Mouse (Mus musculus): ENCODE data around the gene Pkm. TPM values are rescaled to one million over a fixed set of nuclear protein-coding genes. Genes with fewer than 3 reads are reported as not detected.

Pkm gene
- polyA plus RNA-seq, 2 experiments, result 108 to 131 TPM

DNA sequence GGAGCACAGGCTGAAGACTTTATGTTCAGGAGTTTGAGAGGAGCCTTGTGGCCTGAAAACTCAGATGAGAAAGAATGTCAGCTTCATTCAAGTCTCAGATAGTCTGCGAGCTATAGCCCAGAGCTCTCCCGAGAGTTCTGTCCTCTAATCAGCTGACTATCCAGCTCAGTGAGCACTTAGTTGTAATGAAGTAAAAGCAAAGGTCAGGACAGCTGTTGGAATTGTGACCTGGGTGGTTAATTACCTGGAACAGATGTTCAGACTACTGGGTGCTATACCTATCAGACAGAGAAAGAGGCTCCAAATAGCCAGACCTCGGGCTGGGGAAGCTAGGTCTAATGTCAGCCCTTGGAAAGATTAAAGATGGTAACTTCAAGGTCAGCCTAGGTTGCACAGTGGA, 7.8 kb downstream of the Pkm start:
- WGBS (ENCODE audit: insufficient replicate concordance), result 63% methylated on average over 3 of the region's 3 CpGs
- ATAC-seq (ENCODE audit: insufficient read depth) (no peak), DNase-seq (ENCODE audit: low read depth in 3 of 3, low spot score in 3 of 3) (no peak)
- peaks cover 13% of the 10 kb centered on the region for H3K27me3 ChIP-seq (ENCODE audit: control insufficient read depth, insufficient read depth, low read length)
- H3K9me3 ChIP-seq (ENCODE audit: control insufficient read depth, low read length), result no peaks in the 10 kb centered on the region
- no peak overlapping the region for H3K4me3 ChIP-seq (ENCODE audit: insufficient read depth in 1 of 2, low read depth in 2 of 2, low read length in 2 of 2)
- no peak for TF ChIP-seq CTCF (IDR thresholded peaks at IDR 0.05; ENCODE audit: low read depth)
- no peak overlapping the region for H3K27ac ChIP-seq
- H3K4me2 ChIP-seq (ENCODE audit: low read depth), result no peak overlapping the region
- H3K36me3 ChIP-seq (replicated peaks; ENCODE audit: control insufficient read depth, insufficient read depth, low read depth), result no peaks in the 10 kb centered on the region; the same call in 1 of the 2 replicates
- H3K4me1 ChIP-seq (replicated peaks; ENCODE audit: control insufficient read depth in 2 of 2, insufficient read depth in 2 of 2, low read length in 1 of 2), result peaks cover 12 to 17% of the 10 kb centered on the region in 2 experiments; a peak in 3 of 4 replicates
- H3K9ac ChIP-seq (replicated peaks), result no peak overlapping the region

DNA sequence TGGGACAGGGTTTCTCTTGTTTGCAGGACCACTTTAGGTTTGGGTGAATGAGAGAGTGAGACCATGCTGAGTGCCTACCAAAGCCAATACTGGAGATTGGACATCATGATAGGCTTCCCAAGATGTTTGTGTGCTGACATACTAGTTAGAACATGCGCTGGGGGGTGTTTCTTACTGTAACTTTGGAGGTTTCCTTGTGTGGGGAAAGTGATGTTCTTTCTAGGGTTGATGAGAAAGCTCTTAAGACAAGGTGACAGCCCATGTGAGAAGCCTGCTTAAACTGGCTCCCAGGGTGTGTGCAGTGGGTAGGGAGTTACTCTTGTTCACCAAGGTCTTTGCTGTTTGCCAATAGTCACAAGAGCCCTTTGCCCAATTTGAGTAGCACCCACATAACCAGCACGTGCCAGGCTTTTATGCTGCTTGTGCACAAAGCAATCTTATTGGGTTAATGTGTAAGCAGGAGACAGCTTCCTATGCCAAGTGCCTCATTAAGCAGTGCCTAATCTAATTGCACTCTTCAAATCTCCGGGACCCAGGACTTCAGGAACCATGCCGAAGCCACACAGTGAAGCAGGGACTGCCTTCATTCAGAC, 8.6 kb downstream of the Pkm start:
- 71% methylated on average over 4 of the region's 4 CpGs for WGBS (ENCODE audit: insufficient replicate concordance)
- peaks cover 12 to 13% of the 10 kb centered on the region in 2 experiments; a peak in 3 of 4 replicates for H3K4me1 ChIP-seq (replicated peaks; ENCODE audit: control insufficient read depth in 2 of 2, insufficient read depth in 2 of 2, low read length in 1 of 2)
- H3K4me3 ChIP-seq (ENCODE audit: insufficient read depth in 1 of 2, low read depth in 2 of 2, low read length in 2 of 2), result no peak overlapping the region
- no peak overlapping the region for H3K9ac ChIP-seq (replicated peaks)
- H3K36me3 ChIP-seq (replicated peaks; ENCODE audit: control insufficient read depth, insufficient read depth, low read depth), result no peaks in the 10 kb centered on the region; the same call in 1 of the 2 replicates
- H3K4me2 ChIP-seq (ENCODE audit: low read depth), result no peak overlapping the region
- H3K9me3 ChIP-seq (ENCODE audit: control insufficient read depth, low read length), result no peaks in the 10 kb centered on the region
- ATAC-seq (ENCODE audit: insufficient read depth) (no peak), DNase-seq (ENCODE audit: low read depth in 3 of 3, low spot score in 3 of 3) (no peak)
- TF ChIP-seq CTCF (IDR thresholded peaks at IDR 0.05; ENCODE audit: low read depth) (no peak), EP300 (IDR thresholded peaks at IDR 0.05; ENCODE audit: low read depth) (no peak)
- H3K27me3 ChIP-seq (ENCODE audit: control insufficient read depth, insufficient read depth, low read length), result peaks cover 9% of the 10 kb centered on the region
- no peak overlapping the region for H3K27ac ChIP-seq

DNA sequence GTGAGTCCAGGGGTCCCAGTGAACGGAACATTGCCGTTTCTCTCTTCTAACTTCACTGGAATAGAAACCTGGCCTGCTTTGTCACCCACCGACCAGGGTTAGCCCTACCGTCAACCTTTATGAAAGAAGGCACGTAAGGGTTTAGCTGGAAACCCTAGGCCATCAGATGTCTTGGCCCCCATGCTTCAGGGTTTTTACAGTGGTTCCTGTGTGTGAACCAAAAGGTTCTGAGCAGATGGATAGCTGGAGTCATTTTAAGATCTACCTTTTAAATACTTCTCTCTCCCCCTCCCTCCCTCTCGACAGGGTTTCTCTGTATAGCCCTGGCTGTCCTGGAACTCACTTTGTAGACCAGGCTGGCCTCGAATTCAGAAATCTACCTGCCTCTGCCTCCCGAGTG, 9.8 kb downstream of the Pkm start:
- ATAC-seq (ENCODE audit: insufficient read depth) (no peak), DNase-seq (ENCODE audit: low read depth in 3 of 3, low spot score in 3 of 3) (no peak)
- TF ChIP-seq EP300 (IDR thresholded peaks at IDR 0.05; ENCODE audit: low read depth) (no peak), CTCF (IDR thresholded peaks at IDR 0.05; ENCODE audit: low read depth) (no peak)
- H3K27me3 ChIP-seq (ENCODE audit: control insufficient read depth, insufficient read depth, low read length), result peaks cover 12% of the 10 kb centered on the region
- 73% methylated on average over 8 of the region's 8 CpGs for WGBS (ENCODE audit: insufficient replicate concordance)
- no peak overlapping the region for H3K27ac ChIP-seq
- peaks cover 10 to 12% of the 10 kb centered on the region in 2 experiments; a peak in 3 of 4 replicates for H3K4me1 ChIP-seq (replicated peaks; ENCODE audit: control insufficient read depth in 2 of 2, insufficient read depth in 2 of 2, low read length in 1 of 2)
- H3K4me2 ChIP-seq (ENCODE audit: low read depth), result no peak overlapping the region
- H3K4me3 ChIP-seq (ENCODE audit: insufficient read depth in 1 of 2, low read depth in 2 of 2, low read length in 2 of 2), result no peak overlapping the region
- H3K9me3 ChIP-seq (ENCODE audit: control insufficient read depth, low read length), result no peaks in the 10 kb centered on the region
- no peaks in the 10 kb centered on the region; the same call in 1 of the 2 replicates for H3K36me3 ChIP-seq (replicated peaks; ENCODE audit: control insufficient read depth, insufficient read depth, low read depth)
- H3K9ac ChIP-seq (replicated peaks), result no peak overlapping the region

DNA sequence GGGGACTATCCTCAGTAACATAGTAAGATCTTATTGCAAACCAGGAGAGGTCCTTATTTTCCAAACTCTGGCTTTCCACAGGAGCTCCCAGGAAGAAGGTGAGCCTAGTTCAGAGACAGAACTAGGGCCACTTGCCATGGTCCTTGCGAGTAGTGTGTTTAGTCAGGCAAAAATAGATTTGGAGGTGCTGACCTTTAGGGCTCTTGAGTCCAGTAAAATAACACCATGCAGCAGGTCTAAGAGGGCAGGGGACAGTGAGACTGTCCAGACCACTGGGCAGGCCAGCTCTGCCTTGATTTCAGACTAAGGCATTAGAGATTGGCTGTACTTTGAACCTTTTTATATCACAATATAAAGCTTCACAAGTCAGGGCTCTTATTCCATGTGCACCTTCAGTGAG, 10.6 kb downstream of the Pkm start:
- ATAC-seq (ENCODE audit: insufficient read depth), result no peak
- WGBS (ENCODE audit: insufficient replicate concordance), result 69% methylated on average over 1 of the region's 1 CpGs
- Histone ChIP-seq H3K27ac (no peak overlapping the region), H3K36me3 (replicated peaks; ENCODE audit: control insufficient read depth, insufficient read depth, low read depth) (no peaks in the 10 kb centered on the region; the same call in 1 of the 2 replicates), H3K9ac (replicated peaks) (no peak overlapping the region), H3K4me1 (replicated peaks; ENCODE audit: control insufficient read depth in 2 of 2, insufficient read depth in 2 of 2, low read length in 1 of 2) (peaks cover 4 to 5% of the 10 kb centered on the region in 2 experiments; a peak in 2 of 4 replicates), H3K4me3 (ENCODE audit: insufficient read depth in 1 of 2, low read depth in 2 of 2, low read length in 2 of 2) (no peak overlapping the region), H3K9me3 (ENCODE audit: control insufficient read depth, low read length) (no peaks in the 10 kb centered on the region), H3K4me2 (ENCODE audit: low read depth) (no peak overlapping the region), H3K27me3 (ENCODE audit: control insufficient read depth, insufficient read depth, low read length) (peaks cover 13% of the 10 kb centered on the region)
- TF ChIP-seq CTCF (IDR thresholded peaks at IDR 0.05; ENCODE audit: low read depth) (no peak), EP300 (IDR thresholded peaks at IDR 0.05; ENCODE audit: low read depth) (no peak)
- DNase-seq (ENCODE audit: low read depth in 3 of 3, low spot score in 3 of 3), result no peak

DNA sequence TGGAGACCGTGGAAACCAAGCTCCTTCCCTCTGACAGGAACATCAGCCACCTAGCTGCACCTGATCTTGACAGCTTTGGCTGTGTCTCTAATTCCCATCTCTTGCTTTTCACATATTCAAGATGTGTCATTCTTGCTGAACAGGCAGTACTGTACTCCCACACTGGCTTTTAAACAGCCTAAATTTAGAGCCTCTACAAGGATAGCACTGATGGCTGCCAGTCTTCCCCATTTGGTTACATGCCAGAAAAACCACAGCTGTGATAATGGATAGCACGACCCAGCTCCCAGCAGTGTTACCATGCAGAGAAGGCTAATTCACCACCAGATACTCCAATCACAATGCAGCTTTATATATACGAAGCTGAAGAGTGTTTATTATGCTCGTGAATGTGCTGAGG, 11.1 kb downstream of the Pkm start:
- Histone ChIP-seq H3K4me2 (ENCODE audit: low read depth) (no peak overlapping the region), H3K4me1 (replicated peaks; ENCODE audit: control insufficient read depth in 2 of 2, insufficient read depth in 2 of 2, low read length in 1 of 2) (peaks cover 2 to 6% of the 10 kb centered on the region in 2 experiments; a peak in 3 of 4 replicates), H3K4me3 (ENCODE audit: insufficient read depth in 1 of 2, low read depth in 2 of 2, low read length in 2 of 2) (no peak overlapping the region), H3K9me3 (ENCODE audit: control insufficient read depth, low read length) (no peaks in the 10 kb centered on the region), H3K36me3 (replicated peaks; ENCODE audit: control insufficient read depth, insufficient read depth, low read depth) (no peaks in the 10 kb centered on the region; the same call in 1 of the 2 replicates), H3K27ac (no peak overlapping the region), H3K27me3 (ENCODE audit: control insufficient read depth, insufficient read depth, low read length) (peaks cover 13% of the 10 kb centered on the region), H3K9ac (replicated peaks) (no peak overlapping the region)
- 58% methylated on average over 4 of the region's 4 CpGs for WGBS (ENCODE audit: insufficient replicate concordance)
- no peak for ATAC-seq (ENCODE audit: insufficient read depth)
- no peak for TF ChIP-seq EP300 (IDR thresholded peaks at IDR 0.05; ENCODE audit: low read depth)
- DNase-seq (ENCODE audit: low read depth in 3 of 3, low spot score in 3 of 3), result no peak
